Mouse (Mus musculus) hindbrain, embryonic 11.5 days (tissue): ENCODE results near the gene Suds3. TPM values are rescaled to one million over a fixed set of nuclear protein-coding genes. Genes with fewer than 3 reads are reported as not detected.

Source experiments
- ATAC-seq: fragments of 200-750 bp; cut with Nextera tagmentation; 2 replicates; pipeline ENCODE4 v1.8.0; 2017; ENCODE audit warnings: mild to moderate bottlenecking, moderate TSS enrichment, moderate library complexity; ENCODE audit not compliant: low FRiP score
- DNase-seq: peaks from one replicate; pipeline ENCODE4 v3.0.0-alpha.2; 2015; ENCODE audit warnings: low spot score
- H3K27ac ChIP-seq: fragments of 300-500 bp; sonication (generic); 2 replicates; pipeline ENCODE4 v1.5.1; 2014; ENCODE audit warnings: mild to moderate bottlenecking, low read depth, low read length
- H3K27me3 ChIP-seq: fragments of 300-500 bp; sonication (generic); 2 replicates; pipeline ENCODE4 v1.6.1; 2014; ENCODE audit warnings: mild to moderate bottlenecking, low read length, moderate library complexity, mixed read lengths; ENCODE audit not compliant: control insufficient read depth, insufficient read depth
- H3K36me3 ChIP-seq: fragments of 300-500 bp; sonication (generic); 2 replicates; pipeline ENCODE4 v1.6.1; 2014; ENCODE audit warnings: mild to moderate bottlenecking, low read length, moderate library complexity, mixed read lengths; ENCODE audit not compliant: control insufficient read depth, insufficient read depth
- H3K4me1 ChIP-seq: fragments of 300-500 bp; sonication (generic); replicated peaks from 2 replicates; pipeline ENCODE4 v1.6.1; 2014; ENCODE audit warnings: low read length, mixed read lengths; ENCODE audit not compliant: control insufficient read depth, insufficient read depth
- H3K4me2 ChIP-seq: fragments of 300-500 bp; sonication (generic); replicated peaks from 2 replicates; pipeline ENCODE4 v1.6.1; 2014; ENCODE audit warnings: mild to moderate bottlenecking, low read depth, low read length
- H3K4me3 ChIP-seq: fragments of 300-500 bp; sonication (generic); 2 replicates; pipeline ENCODE4 v1.5.1; 2014; ENCODE audit warnings: low read depth, low read length
- H3K9ac ChIP-seq: fragments of 300-500 bp; sonication (generic); 2 replicates; pipeline ENCODE4 v1.6.1; 2014; ENCODE audit warnings: low read depth, low read length
- H3K9me3 ChIP-seq: fragments of 300-500 bp; sonication (generic); 2 replicates; pipeline ENCODE4 v1.6.1; 2016; ENCODE audit warnings: low read length; ENCODE audit not compliant: control insufficient read depth
- WGBS: fragments of 180-500 bp; shearing (Covaris S2); extraction: QIAGEN DNeasy Blood & Tissue Kit; methylation state at CpG from one replicate; pipeline ENCODE4 v1.1.7; 2014; 5-methylcytosine and 5-hydroxymethylcytosine counted together
- polyA plus RNA-seq: library from polyadenylated mRNA; unstranded; fragments of >200 nt; fragmentation: Nextera tagmentation; extraction: Ambion mirVana; gene quantifications from 2 replicates; pipeline ENCODE4 v1.2.1, GENCODE M21; 2014

Suds3 gene
- polyA plus RNA-seq, 1 experiment from 2014 or later, result 48.0 TPM

DNA sequence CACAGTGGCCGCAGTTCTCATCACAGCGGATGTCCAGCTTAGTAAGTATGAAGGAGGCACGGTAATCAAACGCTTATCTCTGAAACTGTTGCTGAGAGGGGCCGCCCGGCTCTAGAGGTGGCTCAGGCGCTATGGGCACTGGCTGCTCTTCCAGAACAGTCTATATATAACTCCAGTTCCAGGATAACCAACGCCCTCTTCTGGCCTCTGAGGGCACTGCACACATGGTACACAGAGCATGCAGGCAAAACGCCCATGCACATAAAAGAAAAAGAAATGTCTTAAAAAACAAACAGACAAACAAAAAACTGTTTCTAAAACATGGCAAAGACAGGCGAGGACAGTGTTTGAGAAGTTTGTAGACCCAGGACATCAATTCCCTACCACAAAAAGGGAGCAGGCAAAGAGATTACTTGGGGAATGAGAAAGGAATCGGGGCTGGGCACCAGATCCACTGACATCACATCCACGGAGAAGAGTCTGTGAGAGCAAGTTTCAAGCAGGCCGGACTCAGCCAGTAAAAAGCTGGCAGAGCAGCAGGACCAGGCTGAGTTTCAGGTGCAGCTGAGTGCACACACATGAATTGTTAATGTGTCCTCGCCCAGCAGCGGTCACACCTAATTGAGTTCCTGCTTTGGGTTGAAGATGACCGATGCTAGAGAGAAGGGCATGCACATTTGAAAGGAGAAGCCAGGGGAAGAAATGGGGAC is 4.7 kb downstream of the Suds3 start:
- no peaks in the 10 kb centered on the region for H3K9me3 ChIP-seq
- H3K27me3 ChIP-seq, result no peaks in the 10 kb centered on the region
- no peak overlapping the region for H3K4me2 ChIP-seq
- no peak overlapping the region for H3K4me3 ChIP-seq
- ATAC-seq (no peak), DNase-seq (no peak)
- H3K4me1 ChIP-seq, result no peaks in the 10 kb centered on the region
- H3K9ac ChIP-seq, result no peak overlapping the region
- no peak overlapping the region for H3K27ac ChIP-seq
- WGBS, result 92% methylated on average over 16 of the region's 16 CpGs
- H3K36me3 ChIP-seq, result peaks cover 5% of the 10 kb centered on the region; the same call in 1 of the 2 replicates

DNA sequence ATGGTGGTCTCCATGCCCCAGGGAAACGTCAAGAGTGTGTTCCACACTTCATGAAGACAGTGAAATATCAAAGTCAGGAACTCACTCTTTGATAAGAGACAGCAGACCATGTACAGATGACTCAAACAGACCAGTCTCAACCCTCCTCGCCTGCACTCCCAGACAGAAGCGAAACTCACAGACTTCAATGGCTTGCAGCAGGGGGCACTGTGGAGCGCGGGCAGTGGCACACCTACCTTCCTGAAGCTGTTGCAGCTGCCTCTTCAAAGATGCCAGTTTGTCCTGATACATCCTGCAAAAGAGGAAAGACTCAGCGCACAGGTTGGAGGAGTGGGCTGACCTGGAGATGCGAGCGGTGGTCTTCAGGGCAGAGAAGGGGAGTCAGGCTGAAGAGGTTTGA is 6.4 kb downstream of the Suds3 start:
- Histone ChIP-seq H3K9ac (no peak overlapping the region), H3K27me3 (no peaks in the 10 kb centered on the region), H3K27ac (no peak overlapping the region), H3K36me3 (peaks cover 5% of the 10 kb centered on the region; the same call in 1 of the 2 replicates), H3K9me3 (no peaks in the 10 kb centered on the region), H3K4me1 (no peaks in the 10 kb centered on the region), H3K4me3 (no peak overlapping the region), H3K4me2 (no peak overlapping the region)
- WGBS, result 90% methylated on average over 8 of the region's 8 CpGs
- ATAC-seq, result no peak
- DNase-seq, result no peak

DNA sequence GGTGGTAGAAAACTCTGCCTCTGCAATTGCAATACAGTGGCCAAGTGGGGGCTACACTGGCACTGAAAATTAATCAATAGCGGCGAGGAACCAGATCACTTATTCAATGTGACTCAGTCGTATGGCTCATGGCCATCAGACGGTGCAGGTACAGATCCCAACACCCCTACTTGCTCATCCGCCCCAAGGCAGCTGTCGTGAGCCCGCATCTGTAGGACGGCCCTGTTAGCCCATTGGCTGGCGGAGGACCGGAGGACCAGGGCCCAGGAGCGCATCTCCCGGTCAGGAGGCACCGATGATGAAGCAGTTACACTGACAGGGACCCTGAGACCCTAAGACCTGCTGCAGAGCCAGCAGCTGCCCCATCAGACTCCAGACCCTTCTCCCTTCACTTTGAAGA is 7.2 kb downstream of the Suds3 start:
- Histone ChIP-seq H3K4me2 (no peak overlapping the region), H3K9ac (no peak overlapping the region), H3K4me3 (no peak overlapping the region), H3K36me3 (peaks cover 5% of the 10 kb centered on the region; the same call in 1 of the 2 replicates), H3K27me3 (no peaks in the 10 kb centered on the region), H3K9me3 (no peaks in the 10 kb centered on the region), H3K4me1 (no peaks in the 10 kb centered on the region), H3K27ac (no peak overlapping the region)
- no peak for DNase-seq
- no peak for ATAC-seq
- 98% methylated on average over 13 of the region's 13 CpGs for WGBS

DNA sequence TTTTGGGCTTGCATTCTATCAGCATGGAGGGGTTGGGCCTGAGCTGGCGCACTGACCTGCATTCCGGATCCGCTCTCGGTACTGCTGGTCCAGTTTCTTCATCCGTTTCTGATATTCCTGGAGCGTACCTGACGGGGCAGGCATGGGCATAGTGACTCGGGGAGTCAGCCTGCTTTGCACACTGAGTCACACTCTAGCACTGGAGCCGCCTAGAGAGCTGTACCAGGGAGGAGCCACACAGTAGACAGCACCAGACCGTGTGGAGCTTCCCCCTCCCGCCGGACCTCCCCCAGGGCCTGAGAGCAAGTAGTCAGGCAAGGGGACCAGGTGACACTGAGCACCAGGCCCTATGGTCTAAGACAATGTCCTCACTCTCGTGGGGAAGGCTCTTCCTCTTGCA is 7.6 kb downstream of the Suds3 start:
- ATAC-seq (no peak), DNase-seq (no peak)
- Histone ChIP-seq H3K9ac (no peak overlapping the region), H3K4me2 (no peak overlapping the region), H3K27ac (no peak overlapping the region), H3K36me3 (peaks cover 5% of the 10 kb centered on the region; the same call in 1 of the 2 replicates), H3K4me3 (no peak overlapping the region), H3K27me3 (no peaks in the 10 kb centered on the region), H3K9me3 (no peaks in the 10 kb centered on the region), H3K4me1 (no peaks in the 10 kb centered on the region)
- WGBS, result 93% methylated on average over 13 of the region's 13 CpGs

DNA sequence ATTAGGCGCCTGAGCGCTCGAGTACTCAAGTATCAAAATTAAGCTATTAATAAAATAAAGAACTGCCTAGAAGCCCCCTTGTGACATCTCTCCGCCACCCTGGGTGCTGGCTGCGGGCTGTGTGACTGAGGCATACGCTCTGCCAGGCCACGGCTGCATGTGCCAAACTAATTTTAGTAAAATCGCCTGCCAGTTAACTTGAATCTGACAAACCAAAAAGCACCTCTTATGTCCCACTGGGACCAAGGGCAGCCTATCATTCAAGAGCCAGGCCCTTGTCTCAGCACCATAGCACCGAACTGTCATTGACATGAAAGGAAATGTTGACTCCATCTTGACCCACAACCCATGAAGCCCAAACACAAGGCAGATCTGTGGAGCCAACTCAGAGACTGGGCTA is 10.2 kb downstream of the Suds3 start:
- no peak overlapping the region for H3K27ac ChIP-seq

DNA sequence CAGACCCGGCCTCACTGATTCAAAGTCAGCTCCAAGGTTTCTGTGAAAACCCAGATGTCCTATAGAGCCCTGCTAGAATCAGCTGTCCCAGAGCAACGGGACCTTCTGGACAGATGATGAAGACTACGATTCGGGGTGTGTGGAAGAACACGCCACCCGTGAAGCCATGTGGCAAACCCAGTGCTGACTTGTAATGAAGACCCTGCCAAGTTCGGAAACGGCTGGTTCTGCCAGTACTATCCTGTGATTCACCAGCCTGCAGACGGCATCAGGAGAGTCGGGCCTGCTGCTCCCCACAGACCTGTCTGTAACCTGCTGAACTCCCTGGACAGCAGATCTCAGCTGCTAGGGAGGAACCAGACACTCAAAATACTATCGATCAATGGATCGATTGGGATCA is 11.6 kb downstream of the Suds3 start:
- DNase-seq (no peak), ATAC-seq (no peak)
- 94% methylated on average over 12 of the region's 12 CpGs for WGBS
- no peaks in the 10 kb centered on the region for H3K9me3 ChIP-seq
- H3K4me1 ChIP-seq, result no peaks in the 10 kb centered on the region
- H3K4me2 ChIP-seq, result no peak overlapping the region
- H3K9ac ChIP-seq, result no peak overlapping the region
- H3K27ac ChIP-seq, result no peak overlapping the region
- H3K4me3 ChIP-seq, result no peak overlapping the region
- no peaks in the 10 kb centered on the region for H3K27me3 ChIP-seq
- H3K36me3 ChIP-seq, result peaks cover 7% of the 10 kb centered on the region; the same call in 1 of the 2 replicates

More for the DNA sequence above, 10.2 kb downstream of the Suds3 start:
- H3K4me3 ChIP-seq, result no peak overlapping the region
- DNase-seq, result no peak
- H3K4me2 ChIP-seq, result no peak overlapping the region
- H3K36me3 ChIP-seq, result peaks cover 7% of the 10 kb centered on the region; the same call in 1 of the 2 replicates
- no peaks in the 10 kb centered on the region for H3K27me3 ChIP-seq
- H3K4me1 ChIP-seq, result no peaks in the 10 kb centered on the region
- no peak for ATAC-seq
- no peak overlapping the region for H3K9ac ChIP-seq
- WGBS, result 90% methylated on average over 9 of the region's 9 CpGs
- H3K9me3 ChIP-seq, result no peaks in the 10 kb centered on the region

DNA sequence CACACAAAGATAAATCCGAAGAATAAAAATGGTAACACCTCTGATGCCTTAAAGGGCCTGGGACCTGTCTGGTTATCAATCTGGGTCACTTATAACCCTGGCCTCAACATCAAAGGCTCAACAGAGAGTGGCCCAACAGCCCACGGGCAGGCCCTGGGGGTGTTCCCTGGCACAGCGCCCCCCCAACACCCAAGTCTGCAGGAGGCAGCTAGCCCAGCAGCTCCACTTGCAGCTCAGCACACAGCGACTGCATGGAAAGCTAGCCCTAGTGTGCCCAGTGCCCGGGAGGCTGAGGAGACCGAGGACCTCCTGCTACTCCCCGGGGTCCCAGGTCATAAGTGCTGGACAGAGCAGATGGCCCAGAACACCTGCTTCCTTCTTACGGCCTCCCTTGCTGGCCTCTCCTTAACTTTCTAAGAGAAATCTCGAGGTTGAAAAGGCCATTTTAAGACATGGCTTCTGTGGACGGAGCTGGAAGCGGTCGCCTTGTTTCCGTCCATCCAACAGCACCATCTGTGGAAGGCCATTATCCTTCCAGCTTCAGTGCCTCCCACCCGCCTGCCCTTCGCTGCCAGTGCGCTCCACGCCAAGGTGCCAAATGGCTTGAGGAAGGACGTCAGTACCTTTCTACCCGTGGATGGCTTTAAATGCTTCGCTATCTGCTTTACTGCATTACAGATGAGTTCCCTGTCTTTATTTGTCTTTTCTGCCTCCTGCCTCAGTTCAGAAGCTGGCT is 12.6 kb downstream of the Suds3 start:
- Histone ChIP-seq H3K4me2 (no peak overlapping the region), H3K27me3 (no peaks in the 10 kb centered on the region), H3K9me3 (no peaks in the 10 kb centered on the region), H3K4me1 (no peaks in the 10 kb centered on the region), H3K36me3 (0 out of 2 replicates have a peak, but pooled peaks cover 2% of the 10 kb centered on the region), H3K27ac (no peak overlapping the region), H3K4me3 (no peak overlapping the region), H3K9ac (no peak overlapping the region)
- ATAC-seq (no peak), DNase-seq (no peak)
- 95% methylated on average over 20 of the region's 20 CpGs for WGBS

DNA sequence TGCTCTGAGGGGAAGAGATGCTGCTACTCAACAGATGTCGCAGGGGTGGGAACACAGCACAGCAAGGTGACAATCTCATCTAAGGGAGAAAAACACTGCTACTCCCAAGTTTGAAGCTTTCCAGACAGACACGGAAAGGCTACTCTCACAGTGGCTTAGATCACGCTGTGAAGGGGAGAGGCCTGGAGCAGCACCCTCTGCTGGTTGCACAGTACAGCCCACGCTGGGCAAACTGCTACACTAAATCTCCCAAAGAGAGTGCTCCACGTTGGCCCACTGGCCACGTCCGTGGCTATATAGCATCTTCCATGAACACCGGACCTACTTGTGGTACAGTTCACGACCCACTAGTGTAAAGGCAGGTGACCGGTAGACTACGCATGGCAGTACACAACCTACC is 16.2 kb downstream of the Suds3 start:
- no peak overlapping the region for H3K4me3 ChIP-seq
- H3K4me1 ChIP-seq, result no peaks in the 10 kb centered on the region
- 92% methylated on average over 11 of the region's 11 CpGs for WGBS
- H3K9me3 ChIP-seq, result no peaks in the 10 kb centered on the region
- no peak overlapping the region for H3K4me2 ChIP-seq
- H3K27me3 ChIP-seq, result no peaks in the 10 kb centered on the region
- no peak overlapping the region for H3K9ac ChIP-seq
- 0 out of 2 replicates have a peak, but pooled peaks cover 2% of the 10 kb centered on the region for H3K36me3 ChIP-seq
- no peak overlapping the region for H3K27ac ChIP-seq
- no peak for ATAC-seq
- no peak for DNase-seq

DNA sequence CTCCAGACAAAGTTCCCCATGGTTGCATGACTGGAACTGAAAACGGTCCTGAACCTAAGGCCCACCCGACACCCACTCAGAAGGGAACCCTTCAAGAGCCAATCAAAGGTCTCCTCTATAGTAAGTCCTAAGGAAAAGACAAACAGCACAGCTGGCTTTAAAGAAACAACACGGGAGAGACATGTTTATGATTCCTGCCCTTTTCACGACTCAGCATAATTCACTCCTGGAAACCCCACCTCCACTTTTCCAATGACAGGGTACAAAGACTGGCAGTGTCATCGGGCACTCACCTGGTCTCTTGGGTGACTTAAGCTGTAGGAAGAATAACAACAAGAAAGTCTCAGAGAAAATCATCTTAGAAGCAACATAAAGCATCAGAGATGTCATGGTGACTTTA is 16.9 kb downstream of the Suds3 start:
- Histone ChIP-seq H3K4me1 (no peaks in the 10 kb centered on the region), H3K9ac (no peak overlapping the region), H3K36me3 (0 out of 2 replicates have a peak, but pooled peaks cover 2% of the 10 kb centered on the region), H3K27ac (no peak overlapping the region), H3K9me3 (no peaks in the 10 kb centered on the region), H3K4me2 (no peak overlapping the region), H3K4me3 (no peak overlapping the region), H3K27me3 (no peaks in the 10 kb centered on the region)
- no peak for ATAC-seq
- no peak for DNase-seq
- WGBS, result 82% methylated on average over 5 of the region's 5 CpGs
